In the genomic region with DNA sequence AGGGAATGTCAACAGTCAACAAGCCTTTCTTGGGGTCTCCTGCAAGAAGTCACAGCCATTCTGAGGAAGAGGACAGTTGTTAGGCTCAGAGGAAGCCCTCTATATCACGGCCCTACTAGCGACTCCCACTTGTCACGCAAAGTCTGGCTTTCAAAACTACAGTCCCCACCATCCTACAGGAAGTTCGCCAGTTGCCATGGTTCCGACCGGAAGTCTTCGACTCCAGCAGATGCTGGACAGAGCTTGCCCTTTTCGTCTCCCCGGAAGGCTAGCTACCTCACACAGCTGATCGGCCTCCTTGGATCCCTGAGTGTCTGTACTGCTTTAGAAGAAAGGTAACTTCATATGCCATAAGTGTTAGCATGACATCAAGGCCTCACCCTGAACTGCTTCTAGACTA, we compare ENCODE assay signal across 30 mouse cellular contexts. TPM values are rescaled to one million over a fixed set of nuclear protein-coding genes. Genes with fewer than 3 reads are reported as not detected.
DNase-seq lines count a peak whose midpoint lies in the region; ATAC-seq and TF ChIP-seq lines count a peak whose summit lies in the region.
"Had no signal": no experiment of that assay in that cellular context is flagged by ENCODE, and none has a peak within 500 bp of the region (broad histone marks: within the 10 kb centered on the region; RNA-seq: fewer than 3 reads in every experiment).

No protein-coding gene starts in this region.

- no peaks in the 10 kb centered on the region for H3K4me1 ChIP-seq in kidney, postnatal 0 days (replicated peaks; ENCODE audit: insufficient read depth, low read length)
- H3K4me1 ChIP-seq in kidney, embryonic 15.5 days = peaks cover 25% of the 10 kb centered on the region
- no peaks in the 10 kb centered on the region for H3K4me1 ChIP-seq in thymus, adult 2 months (replicated peaks; ENCODE audit: control insufficient read depth, insufficient read depth, low read length)
- H3K4me1 ChIP-seq: heart, embryonic 12.5 days; heart, embryonic 15.5 days; hindbrain, embryonic 13.5 days had no signal

- no peak for TF ChIP-seq POLR2A in thymus, adult 2 months (IDR thresholded peaks at IDR 0.05; ENCODE audit: control insufficient read depth, extremely low read depth, insufficient read depth, low read length, poor library complexity)

- H3K27me3 ChIP-seq in kidney, postnatal 0 days (ENCODE audit: insufficient read depth, low read length) = no peaks in the 10 kb centered on the region
- H3K27me3 ChIP-seq in kidney, embryonic 15.5 days = no peaks in the 10 kb centered on the region
- no peaks in the 10 kb centered on the region for H3K27me3 ChIP-seq in thymus, adult 2 months (ENCODE audit: control insufficient read depth, insufficient read depth, low read length)
- H3K27me3 ChIP-seq: embryonic facial prominence, embryonic 13.5 days; forebrain, embryonic 12.5 days; forebrain, embryonic 15.5 days; heart, embryonic 12.5 days; heart, embryonic 15.5 days had no signal

- H3K4me2 ChIP-seq in kidney, postnatal 0 days (ENCODE audit: low read length) = no peak overlapping the region
- H3K4me2 ChIP-seq in kidney, embryonic 15.5 days = no peak overlapping the region
- H3K4me2 ChIP-seq: embryonic facial prominence, embryonic 13.5 days; forebrain, embryonic 12.5 days; forebrain, embryonic 15.5 days; heart, embryonic 12.5 days; heart, embryonic 15.5 days; hindbrain, embryonic 13.5 days had no signal

- H3K4me3 ChIP-seq in kidney, postnatal 0 days (replicated peaks; ENCODE audit: low read depth, low read length) = no peak overlapping the region
- H3K4me3 ChIP-seq in kidney, embryonic 15.5 days (replicated peaks) = no peak overlapping the region
- H3K4me3 ChIP-seq in layer of hippocampus, adult 2 months = no peak overlapping the region
- no peak overlapping the region for H3K4me3 ChIP-seq in thymus, adult 2 months (ENCODE audit: control insufficient read depth, insufficient read depth, low read length)
- H3K4me3 ChIP-seq: embryonic facial prominence, embryonic 10.5 days; embryonic facial prominence, embryonic 13.5 days; erythroblast, embryonic 14.5 days; forebrain, embryonic 12.5 days; forebrain, embryonic 15.5 days; heart, embryonic 12.5 days; heart, embryonic 15.5 days; hindbrain, embryonic 10.5 days; hindbrain, embryonic 13.5 days had no signal

- 0 out of 2 replicates have a peak, but pooled peaks cover 3% of the 10 kb centered on the region for H3K36me3 ChIP-seq in kidney, postnatal 0 days (ENCODE audit: insufficient read depth, low read length)
- H3K36me3 ChIP-seq in kidney, embryonic 15.5 days = no peaks in the 10 kb centered on the region
- no peaks in the 10 kb centered on the region for H3K36me3 ChIP-seq in thymus, adult 2 months (ENCODE audit: control insufficient read depth, insufficient read depth, low read length)
- H3K36me3 ChIP-seq: embryonic facial prominence, embryonic 10.5 days; embryonic facial prominence, embryonic 13.5 days; forebrain, embryonic 12.5 days; forebrain, embryonic 15.5 days; heart, embryonic 12.5 days; heart, embryonic 15.5 days; hindbrain, embryonic 13.5 days had no signal

- no peaks in the 10 kb centered on the region for H3K9me3 ChIP-seq in kidney, postnatal 0 days (replicated peaks; ENCODE audit: low read length)
- no peaks in the 10 kb centered on the region for H3K9me3 ChIP-seq in kidney, embryonic 15.5 days (replicated peaks)
- H3K9me3 ChIP-seq: embryonic facial prominence, embryonic 13.5 days; forebrain, embryonic 15.5 days; heart, embryonic 12.5 days; heart, embryonic 15.5 days; hindbrain, embryonic 13.5 days had no signal

- no peak for TF ChIP-seq CTCF in kidney, postnatal 0 days (IDR thresholded peaks at IDR 0.05; ENCODE audit: low read depth)
- TF ChIP-seq CTCF in layer of hippocampus, adult 2 months (conservative IDR thresholded peaks at IDR 0.05) = no peak
- TF ChIP-seq CTCF in thymus, adult 2 months (IDR thresholded peaks at IDR 0.05; ENCODE audit: borderline replicate concordance, control insufficient read depth, extremely low read depth, insufficient read depth, low read length, poor library complexity) = no peak

- ATAC-seq in kidney, postnatal 0 days (replicated peaks; ENCODE audit: low FRiP score, low read depth) = no peak
- ATAC-seq in kidney, embryonic 15.5 days (replicated peaks; ENCODE audit: low FRiP score) = no peak
- ATAC-seq in inflammation-experienced regulatory T-cells, adult 6 months = no peak
- ATAC-seq: forebrain, embryonic 15.5 days; hindbrain, embryonic 16.5 days had no signal

- peak; percentile 16 for DNase-seq in kidney, postnatal 0 days (ENCODE audit: low spot score)
- no peak for DNase-seq in layer of hippocampus, adult 2 months (ENCODE audit: low spot score in 2 of 2)
- DNase-seq in layer of hippocampus, postnatal 14 days (ENCODE audit: low spot score in 2 of 2) = no peak
- DNase-seq in ES-CJ7 (ENCODE audit: low read depth, low spot score) (peak; percentile 14), ZHBTc4 (ENCODE audit: low read depth, low spot score) (peak; percentile 63)
- DNase-seq in thymus, adult 2 months = no peak
- DNase-seq: adrenal gland, postnatal 10 days; adrenal gland, postnatal 36 days; cerebellum, adult 11 months; cerebellum, adult 2 months; cerebellum, adult 9-11 months; cerebellum, postnatal 25 days; embryo, embryonic 11 days; gastrocnemius, postnatal 25 days; heart, adult 18-20 months; heart, postnatal 10 days; heart, postnatal 36 days had no signal

- no peak overlapping the region for H3K27ac ChIP-seq in kidney, postnatal 0 days
- no peak overlapping the region for H3K27ac ChIP-seq in kidney, embryonic 15.5 days
- H3K27ac ChIP-seq in layer of hippocampus, adult 2 months = peak overlapping the region; percentile 97
- H3K27ac ChIP-seq in thymus, adult 2 months (ENCODE audit: control insufficient read depth, insufficient read depth, low read length) = no peak overlapping the region
- H3K27ac ChIP-seq: embryonic facial prominence, embryonic 10.5 days; embryonic facial prominence, embryonic 13.5 days; forebrain, embryonic 12.5 days; forebrain, embryonic 15.5 days; heart, embryonic 15.5 days; hindbrain, embryonic 10.5 days; hindbrain, embryonic 13.5 days had no signal

- H3K9ac ChIP-seq in kidney, postnatal 0 days (ENCODE audit: low read depth, low read length) = no peak overlapping the region
- H3K9ac ChIP-seq in kidney, embryonic 15.5 days = no peak overlapping the region
- H3K9ac ChIP-seq: embryonic facial prominence, embryonic 13.5 days; forebrain, embryonic 12.5 days; forebrain, embryonic 15.5 days; heart, embryonic 12.5 days; heart, embryonic 15.5 days; hindbrain, embryonic 13.5 days had no signal

- 74% methylated on average over 10 of the region's 10 CpGs for WGBS in kidney, postnatal 0 days
- WGBS in kidney, embryonic 15.5 days = 70% methylated on average over 10 of the region's 10 CpGs
- 87% methylated on average over 10 of the region's 10 CpGs for WGBS in thymus, adult 2 months

RNA-seq across cellular contexts. Expression of a gene that starts 7.3 kb away (rescaled TPM):
- 6.0 and 7.3 TPM in 2 replicates for polyA plus RNA-seq in kidney, postnatal 0 days (2015; fragmentation: Nextera tagmentation; extraction: Ambion mirVana)
- 4.9 and 5.5 TPM in 2 replicates for polyA plus RNA-seq in kidney, embryonic 15.5 days (2015; fragmentation: Nextera tagmentation; extraction: Ambion mirVana)
- total RNA-seq in layer of hippocampus, adult 2 months (2021) = 100 to 1,000 TPM; 103 to 108 TPM
- total RNA-seq in layer of hippocampus, postnatal 14 days (2021) = 10 to 100 TPM; 67.8 to 72.5 TPM
- polyA plus RNA-seq in thymus, adult 2 months (2012; rRNA removed) = 0.75 and 1.0 TPM in 2 replicates
- polyA plus RNA-seq in inflammation-experienced regulatory T-cells, adult 6 months (2017; shearing (Covaris generic)) = under 1 TPM in 2 of 3 experiments, not detected in 1; 0.04 to 0.19 TPM
- total RNA-seq: MEL had no signal

Comparison
In these comparisons a context has a peak if more than half of its experiments do, and no peak if none do; other contexts are left out.
1. DNase-seq: peak in kidney, postnatal 0 days (single experiment), ES-CJ7 (single experiment) and ZHBTc4 (single experiment); none in layer of hippocampus, adult 2 months (0 of 2), layer of hippocampus, postnatal 14 days (0 of 2) and thymus, adult 2 months (single experiment).